Mouse (Mus musculus) heart, embryonic 11.5 days (tissue): Measurements from ENCODE around the gene Pdzph1. TPM values are rescaled to one million over a fixed set of nuclear protein-coding genes. Genes with fewer than 3 reads are reported as not detected.

Source experiments
- ATAC-seq: fragments of 200-750 bp; cut with Nextera tagmentation; replicated peaks from 2 replicates; pipeline ENCODE4 v1.8.0; 2017; ENCODE audit warnings: moderate library complexity; ENCODE audit not compliant: insufficient number of reproducible peaks, low FRiP score, low TSS enrichment
- H3K27ac ChIP-seq: fragments of 300-500 bp; sonication (generic); 2 replicates; pipeline ENCODE4 v1.5.1; 2014; ENCODE audit warnings: mild to moderate bottlenecking, low read depth, low read length
- H3K27me3 ChIP-seq: fragments of 300-500 bp; sonication (generic); 2 replicates; pipeline ENCODE4 v1.6.1; 2014; ENCODE audit warnings: mild to moderate bottlenecking, low read length, mixed read lengths; ENCODE audit not compliant: control insufficient read depth, insufficient read depth
- H3K36me3 ChIP-seq: fragments of 300-500 bp; sonication (generic); 2 replicates; pipeline ENCODE4 v1.6.1; 2014; ENCODE audit warnings: mild to moderate bottlenecking, low read length, moderate library complexity, mixed read lengths; ENCODE audit not compliant: control insufficient read depth, insufficient read depth
- H3K4me1 ChIP-seq: fragments of 300-500 bp; sonication (generic); 2 replicates; pipeline ENCODE4 v1.6.1; 2014; ENCODE audit warnings: low read length; ENCODE audit not compliant: control insufficient read depth, insufficient read depth
- H3K4me2 ChIP-seq: fragments of 300-500 bp; sonication (generic); 2 replicates; pipeline ENCODE4 v1.6.1; 2014; ENCODE audit warnings: mild to moderate bottlenecking, moderate library complexity
- H3K4me3 ChIP-seq: fragments of 300-500 bp; sonication (generic); 2 replicates; pipeline ENCODE4 v1.5.1; 2014; ENCODE audit warnings: low read depth, low read length
- H3K9ac ChIP-seq: fragments of 300-500 bp; sonication (generic); 2 replicates; pipeline ENCODE4 v1.6.1; 2014; ENCODE audit warnings: mild to moderate bottlenecking, low read depth, low read length, moderate library complexity
- H3K9me3 ChIP-seq: fragments of 300-500 bp; sonication (generic); replicated peaks from 2 replicates; pipeline ENCODE4 v1.6.1; 2016; ENCODE audit warnings: low read length; ENCODE audit not compliant: control insufficient read depth
- WGBS: fragments of 180-500 bp; shearing (Covaris S2); extraction: QIAGEN DNeasy Blood & Tissue Kit; methylation state at CpG from one replicate; pipeline ENCODE4 v1.1.7; 2014; ENCODE audit not compliant: insufficient replicate concordance; 5-methylcytosine and 5-hydroxymethylcytosine counted together
- polyA plus RNA-seq: library from polyadenylated mRNA; unstranded; fragments of >200 nt; fragmentation: Nextera tagmentation; extraction: Ambion mirVana; gene quantifications from 2 replicates; pipeline ENCODE4 v1.2.1, GENCODE M21; 2014

The Pdzph1 gene
- polyA plus RNA-seq: not detected in 2 replicates

DNA sequence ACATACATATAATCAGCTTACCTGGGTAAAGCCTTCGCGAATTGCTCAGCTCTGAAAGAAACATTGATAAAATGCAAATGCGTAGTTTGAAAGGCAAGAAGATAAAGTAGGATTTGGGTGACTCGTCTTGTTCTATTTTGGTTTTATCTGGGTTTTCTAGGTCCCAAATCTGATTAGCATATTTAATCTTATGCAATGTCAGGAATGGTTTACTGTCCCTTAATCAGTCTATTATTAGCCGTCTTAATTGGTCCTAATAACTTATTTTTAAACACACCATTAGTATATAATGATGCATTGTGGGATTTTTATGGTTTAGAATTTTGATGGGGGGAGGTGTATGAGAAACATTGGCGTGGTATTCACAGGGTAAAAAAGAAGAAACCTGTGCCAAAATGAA, at the start of gene Pdzph1:
TSS of gene Pdzph1 (minus strand) at position 101 of the 400 bp plus-strand sequence.
- no peak for ATAC-seq
- Histone ChIP-seq H3K36me3 (no peaks in the 10 kb centered on the region), H3K27ac (no peak within 1 kb of the TSS), H3K27me3 (no peaks in the 10 kb centered on the region), H3K9me3 (no peaks in the 10 kb centered on the region), H3K9ac (no peak within 1 kb of the TSS), H3K4me2 (no peak within 1 kb of the TSS), H3K4me3 (no peak within 1 kb of the TSS), H3K4me1 (no peaks in the 10 kb centered on the region)
- 73% methylated on average over 6 of the region's 6 CpGs for WGBS

DNA sequence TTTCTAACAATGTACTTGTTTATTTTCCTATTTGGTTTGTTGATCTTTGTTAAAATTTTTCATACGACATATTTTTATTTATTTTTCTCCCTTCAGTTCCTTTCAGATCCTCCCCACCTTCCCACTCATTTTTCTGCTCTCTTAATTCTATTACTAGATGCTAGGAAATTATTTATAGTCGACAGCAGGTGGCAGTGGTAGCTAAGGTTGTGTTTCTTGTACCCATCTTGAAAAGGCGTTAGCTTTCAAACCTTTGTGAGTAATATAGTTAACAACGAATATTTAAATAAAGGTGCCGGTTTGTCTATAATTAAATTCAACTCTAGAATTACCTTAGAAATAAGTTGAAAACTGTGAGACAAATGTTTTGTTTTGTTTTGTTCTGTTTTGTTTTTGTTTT, 48.6 kb upstream of the Pdzph1 start:
- Histone ChIP-seq H3K36me3 (no peaks in the 10 kb centered on the region), H3K27ac (no peak overlapping the region), H3K9me3 (no peaks in the 10 kb centered on the region), H3K4me3 (no peak overlapping the region), H3K27me3 (no peaks in the 10 kb centered on the region), H3K4me1 (no peaks in the 10 kb centered on the region), H3K4me2 (no peak overlapping the region), H3K9ac (no peak overlapping the region)
- no peak for ATAC-seq
- 47% methylated on average over 5 of the region's 5 CpGs for WGBS

DNA sequence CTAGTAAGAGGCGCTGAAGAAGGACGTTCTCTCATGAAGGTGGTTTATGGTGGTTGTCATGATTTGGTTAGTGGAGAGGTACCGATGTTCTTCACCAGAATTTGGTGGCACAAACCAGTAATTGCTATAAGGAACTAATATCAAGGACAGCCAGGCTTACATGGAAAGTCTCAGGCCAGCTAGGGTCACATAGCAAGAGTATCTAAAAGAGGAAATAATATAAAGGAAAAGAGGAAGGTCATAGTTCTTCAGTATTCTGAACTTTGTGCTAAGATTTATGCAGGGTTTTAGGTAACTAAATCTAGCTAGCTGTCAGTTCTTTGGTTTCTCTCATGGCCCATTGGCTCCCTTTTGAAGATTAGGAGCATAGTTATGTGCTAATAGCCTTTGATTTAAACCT, 42.3 kb upstream of the Pdzph1 start:
- Histone ChIP-seq H3K4me1 (no peaks in the 10 kb centered on the region), H3K4me2 (no peak overlapping the region), H3K4me3 (no peak overlapping the region), H3K27ac (no peak overlapping the region), H3K27me3 (no peaks in the 10 kb centered on the region), H3K9ac (no peak overlapping the region), H3K9me3 (no peaks in the 10 kb centered on the region), H3K36me3 (no peaks in the 10 kb centered on the region)
- no peak for ATAC-seq
- 87% methylated on average over 3 of the region's 3 CpGs for WGBS

DNA sequence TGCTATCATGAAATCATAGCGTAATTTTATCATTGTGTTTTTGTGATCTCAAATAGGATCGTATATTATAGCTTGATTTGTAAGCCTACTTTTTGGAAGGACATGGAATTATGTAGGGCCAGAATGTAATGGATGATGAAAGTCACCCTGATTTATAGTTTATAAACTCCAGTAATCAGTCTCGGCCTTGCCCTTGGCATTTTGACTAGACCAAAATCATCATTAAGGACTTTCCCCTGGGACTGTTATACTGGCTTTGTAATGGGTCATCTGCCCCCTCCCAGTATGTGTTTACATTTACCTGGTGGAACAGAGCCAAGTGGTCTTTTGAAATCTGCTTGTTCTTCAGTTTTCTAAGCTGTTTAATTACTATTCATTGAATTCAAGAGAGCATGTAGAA, 35.2 kb upstream of the Pdzph1 start:
- Histone ChIP-seq H3K9me3 (no peaks in the 10 kb centered on the region), H3K4me2 (no peak overlapping the region), H3K9ac (no peak overlapping the region), H3K4me3 (no peak overlapping the region), H3K36me3 (no peaks in the 10 kb centered on the region), H3K4me1 (no peaks in the 10 kb centered on the region), H3K27ac (no peak overlapping the region), H3K27me3 (no peaks in the 10 kb centered on the region)
- no peak for ATAC-seq
- 83% methylated on average over 3 of the region's 3 CpGs for WGBS

DNA sequence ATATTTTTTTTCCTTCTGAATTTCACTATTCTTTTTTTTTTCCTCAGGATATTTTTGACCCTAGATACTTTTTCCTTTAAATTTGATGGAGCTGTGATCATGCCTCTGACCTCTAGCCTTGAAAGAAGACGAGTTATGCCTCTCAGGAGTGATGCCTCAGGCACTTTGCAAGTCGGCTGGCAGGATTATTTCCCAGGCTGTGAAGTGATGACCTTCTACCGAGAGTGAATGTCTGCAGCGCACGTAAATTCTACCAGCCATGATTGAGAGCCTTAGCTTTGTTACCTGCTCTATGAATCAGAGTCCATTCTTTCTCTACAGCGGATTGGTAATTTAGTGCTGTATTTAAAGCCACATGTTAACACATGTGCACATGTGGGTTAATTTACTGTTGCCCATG, 33.3 kb upstream of the Pdzph1 start:
- no peak overlapping the region for H3K4me2 ChIP-seq
- no peaks in the 10 kb centered on the region for H3K36me3 ChIP-seq
- no peak overlapping the region for H3K27ac ChIP-seq
- H3K9me3 ChIP-seq: no peaks in the 10 kb centered on the region
- no peaks in the 10 kb centered on the region for H3K27me3 ChIP-seq
- no peak overlapping the region for H3K4me3 ChIP-seq
- ATAC-seq: no peak
- 61% methylated on average over 6 of the region's 6 CpGs for WGBS
- H3K4me1 ChIP-seq: no peaks in the 10 kb centered on the region
- no peak overlapping the region for H3K9ac ChIP-seq

DNA sequence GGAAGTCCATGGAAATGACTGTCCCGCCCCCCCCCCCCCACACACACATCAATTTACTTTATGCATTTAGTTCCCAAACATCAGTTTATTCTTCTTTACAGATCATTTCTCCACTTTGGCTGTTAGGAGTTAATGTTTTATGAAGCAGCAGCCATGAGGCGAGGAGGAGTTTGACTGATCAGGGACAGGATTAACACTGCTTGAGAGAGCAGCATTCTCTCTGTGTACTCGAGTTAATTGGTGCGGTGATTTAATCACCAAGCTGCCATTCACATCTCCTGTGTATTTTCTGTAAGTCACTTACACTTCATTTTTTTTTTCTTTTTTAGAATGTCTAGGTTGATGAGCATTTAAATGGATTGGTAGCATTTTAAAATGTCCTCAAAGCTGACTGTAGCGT, 32.8 kb upstream of the Pdzph1 start:
- WGBS: 60% methylated on average over 5 of the region's 5 CpGs
- Histone ChIP-seq H3K4me2 (no peak overlapping the region), H3K9me3 (no peaks in the 10 kb centered on the region), H3K4me1 (no peaks in the 10 kb centered on the region), H3K27ac (no peak overlapping the region), H3K27me3 (no peaks in the 10 kb centered on the region), H3K4me3 (no peak overlapping the region), H3K36me3 (no peaks in the 10 kb centered on the region), H3K9ac (no peak overlapping the region)
- no peak for ATAC-seq

DNA sequence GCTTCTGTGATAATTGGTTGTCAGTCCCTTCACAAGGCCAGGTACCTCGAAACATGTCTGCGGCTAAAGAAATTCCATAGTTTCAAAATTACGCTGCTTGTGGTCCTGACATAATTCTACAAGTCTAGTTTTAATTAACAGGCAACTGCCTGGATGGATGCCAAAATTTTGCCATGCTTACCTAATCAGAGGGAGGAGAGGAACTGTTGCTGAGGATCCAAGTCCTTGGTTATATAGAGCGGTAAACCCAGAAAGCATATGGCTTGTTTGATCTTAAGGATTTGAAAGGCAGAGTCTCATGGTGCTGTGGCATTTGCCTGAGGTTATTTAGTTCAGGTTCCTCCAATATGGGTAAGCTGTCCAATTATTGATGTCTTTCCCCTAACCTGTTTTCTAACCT, 27.5 kb upstream of the Pdzph1 start:
- Histone ChIP-seq H3K9me3 (no peaks in the 10 kb centered on the region), H3K36me3 (no peaks in the 10 kb centered on the region), H3K4me2 (no peak overlapping the region), H3K4me1 (no peaks in the 10 kb centered on the region), H3K27ac (no peak overlapping the region), H3K9ac (no peak overlapping the region), H3K27me3 (no peaks in the 10 kb centered on the region), H3K4me3 (no peak overlapping the region)
- WGBS: 85% methylated on average over 4 of the region's 4 CpGs
- no peak for ATAC-seq

DNA sequence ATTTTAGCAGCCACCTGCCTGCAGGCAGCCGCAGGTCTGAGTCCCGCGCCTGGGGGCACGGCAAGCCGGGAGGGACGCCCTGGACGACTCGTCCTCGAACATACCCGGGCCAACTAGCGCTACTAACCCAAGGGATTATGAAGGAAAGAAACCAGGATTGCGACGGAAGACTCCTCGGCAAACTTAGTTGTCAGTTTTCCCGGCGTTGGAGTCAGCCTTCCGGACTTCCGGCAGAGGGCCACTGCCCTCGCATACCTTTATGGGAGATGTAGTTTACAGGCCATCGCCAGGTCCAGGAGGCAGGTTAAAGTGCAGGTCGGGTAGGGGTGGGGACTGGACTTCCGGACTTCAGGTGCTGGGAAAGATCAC, 21.9 kb upstream of the Pdzph1 start, which contains the start of gene Nudt12:
TSS of gene Nudt12 (minus strand) at position 282 of the 369 bp plus-strand sequence.
- peak; percentile 80 for ATAC-seq
- peak within 1 kb of the TSS; percentile 75 for H3K27ac ChIP-seq
- H3K9ac ChIP-seq: peak within 1 kb of the TSS; percentile 85
- no peaks in the 10 kb centered on the region for H3K4me1 ChIP-seq
- WGBS: under 1% methylated on average over 22 of the region's 22 CpGs
- H3K4me2 ChIP-seq: peak within 1 kb of the TSS; percentile 80
- no peaks in the 10 kb centered on the region for H3K9me3 ChIP-seq
- no peaks in the 10 kb centered on the region for H3K36me3 ChIP-seq
- H3K4me3 ChIP-seq: peak within 1 kb of the TSS; percentile 87
- H3K27me3 ChIP-seq: no peaks in the 10 kb centered on the region

DNA sequence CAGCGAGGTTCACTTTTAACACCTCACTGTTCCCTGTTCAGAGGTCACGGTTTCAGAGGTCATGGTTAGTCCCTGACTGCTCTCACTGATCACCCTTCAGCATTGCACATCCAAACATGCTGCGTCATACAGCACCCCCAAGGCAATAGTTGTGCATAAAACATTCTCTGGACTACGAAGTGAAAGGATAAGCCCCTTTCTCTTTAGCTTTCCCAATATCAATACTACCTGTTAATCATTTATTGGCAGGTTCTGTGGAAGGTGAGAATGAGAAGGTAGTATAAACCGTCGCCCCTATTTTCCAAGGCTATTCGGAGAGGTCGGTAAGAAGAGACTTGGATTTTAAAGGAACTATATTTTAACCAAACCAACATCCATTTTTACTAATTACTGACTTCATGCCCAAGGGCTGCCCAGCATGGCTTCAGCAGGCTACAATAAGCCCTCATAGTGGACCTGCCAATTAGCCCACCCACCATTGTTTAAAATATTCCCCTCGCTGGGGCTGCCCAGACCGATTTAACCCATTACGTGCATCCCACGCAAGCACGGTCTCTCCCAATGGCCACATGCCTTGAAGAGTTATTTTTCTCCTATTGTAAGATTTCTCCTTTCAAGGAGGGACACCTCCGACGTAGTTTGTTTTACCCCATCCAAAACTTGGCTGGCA, 21.4 kb upstream of the Pdzph1 start:
- Histone ChIP-seq H3K9me3 (no peaks in the 10 kb centered on the region), H3K9ac (peak overlapping the region; percentile 85), H3K4me1 (no peaks in the 10 kb centered on the region), H3K27me3 (no peaks in the 10 kb centered on the region), H3K36me3 (no peaks in the 10 kb centered on the region), H3K4me3 (peak overlapping the region; percentile 87), H3K27ac (peak overlapping the region; percentile 75), H3K4me2 (peak overlapping the region; percentile 80)
- 15% methylated on average over 15 of the region's 15 CpGs for WGBS
- ATAC-seq: no peak; the same call in none of the 2 replicates
